ENCODE assay signal across 34 mouse cellular contexts in genomic region chr13:54400565-54401179, GRCm38 (mm10). TPM values are rescaled to one million over a fixed set of nuclear protein-coding genes. Genes with fewer than 3 reads are reported as not detected.
DNase-seq lines count a peak whose midpoint lies in the region; ATAC-seq and TF ChIP-seq lines count a peak whose summit lies in the region.
"Had no signal": no experiment of that assay in that cellular context is flagged by ENCODE, and none has a peak within 500 bp of the region (broad histone marks: within the 10 kb centered on the region; RNA-seq: fewer than 3 reads in every experiment).

No protein-coding gene starts in this region.

- no peak overlapping the region for H3K4me3 ChIP-seq in forebrain, embryonic 13.5 days
- no peak overlapping the region for H3K4me3 ChIP-seq in forebrain, embryonic 15.5 days
- no peak overlapping the region for H3K4me3 ChIP-seq in lung, embryonic 15.5 days
- no peak overlapping the region for H3K4me3 ChIP-seq in lung, postnatal 0 days (ENCODE audit: low read depth, low read length)
- no peak overlapping the region for H3K4me3 ChIP-seq in midbrain, embryonic 10.5 days
- no peak overlapping the region for H3K4me3 ChIP-seq in midbrain, embryonic 16.5 days (ENCODE audit: low read depth, low read length)
- H3K4me3 ChIP-seq: embryonic facial prominence, embryonic 12.5 days; heart, adult 2 months; heart, embryonic 12.5 days; hindbrain, embryonic 13.5 days; myocyte; neural tube, embryonic 12.5 days had no signal

- TF ChIP-seq CTCF in lung, postnatal 0 days (IDR thresholded peaks at IDR 0.05) = no peak

- peak overlapping the region; percentile 36; the same call in 1 of the 2 replicates for H3K27ac ChIP-seq in forebrain, embryonic 13.5 days
- H3K27ac ChIP-seq in forebrain, embryonic 15.5 days (replicated peaks) = no peak overlapping the region
- H3K27ac ChIP-seq in lung, embryonic 15.5 days = no peak overlapping the region
- no peak overlapping the region for H3K27ac ChIP-seq in lung, postnatal 0 days (ENCODE audit: low read length)
- H3K27ac ChIP-seq in midbrain, embryonic 10.5 days (replicated peaks) = 0 out of 2 replicates have a peak overlapping the region, but pooled peaks have one; percentile 35
- H3K27ac ChIP-seq in midbrain, embryonic 16.5 days (ENCODE audit: low read length) = no peak overlapping the region
- H3K27ac ChIP-seq: embryonic facial prominence, embryonic 12.5 days; heart, adult 2 months; hindbrain, embryonic 13.5 days; kidney, postnatal 0 days; liver, embryonic 14.5 days; macrophage; neural tube, embryonic 12.5 days; stomach, postnatal 0 days had no signal

- peaks cover 40% of the 10 kb centered on the region for H3K4me1 ChIP-seq in forebrain, embryonic 13.5 days
- peaks cover 23% of the 10 kb centered on the region for H3K4me1 ChIP-seq in forebrain, embryonic 15.5 days
- H3K4me1 ChIP-seq in lung, embryonic 15.5 days = peaks cover 22% of the 10 kb centered on the region
- H3K4me1 ChIP-seq in lung, postnatal 0 days (ENCODE audit: insufficient read depth, low read depth, low read length) = no peaks in the 10 kb centered on the region
- peaks cover 29% of the 10 kb centered on the region for H3K4me1 ChIP-seq in midbrain, embryonic 10.5 days
- peaks cover 18% of the 10 kb centered on the region for H3K4me1 ChIP-seq in midbrain, embryonic 16.5 days (ENCODE audit: control insufficient read depth, insufficient read depth, low read length)

- H3K4me2 ChIP-seq in forebrain, embryonic 13.5 days = no peak overlapping the region
- no peak overlapping the region for H3K4me2 ChIP-seq in forebrain, embryonic 15.5 days (replicated peaks)
- no peak overlapping the region for H3K4me2 ChIP-seq in lung, embryonic 15.5 days
- H3K4me2 ChIP-seq in lung, postnatal 0 days (replicated peaks; ENCODE audit: low read depth, low read length) = no peak overlapping the region
- no peak overlapping the region for H3K4me2 ChIP-seq in midbrain, embryonic 16.5 days (ENCODE audit: low read length)
- H3K4me2 ChIP-seq: embryonic facial prominence, embryonic 12.5 days; heart, embryonic 12.5 days; hindbrain, embryonic 13.5 days; midbrain, embryonic 11.5 days; neural tube, embryonic 12.5 days had no signal

- TF ChIP-seq EP300 in lung, postnatal 0 days (IDR thresholded peaks at IDR 0.05) = no peak

- 71% methylated on average over 7 of the region's 7 CpGs for WGBS in forebrain, embryonic 13.5 days
- WGBS in forebrain, embryonic 15.5 days = 71% methylated on average over 7 of the region's 7 CpGs
- WGBS in lung, embryonic 15.5 days = 26% methylated on average over 7 of the region's 7 CpGs
- WGBS in lung, postnatal 0 days = 34% methylated on average over 7 of the region's 7 CpGs
- 76% methylated on average over 7 of the region's 7 CpGs for WGBS in midbrain, embryonic 10.5 days
- 70% methylated on average over 7 of the region's 7 CpGs for WGBS in midbrain, embryonic 16.5 days

- H3K36me3 ChIP-seq in forebrain, embryonic 13.5 days (ENCODE audit: poor library complexity, severe bottlenecking) = no peaks in the 10 kb centered on the region
- H3K36me3 ChIP-seq in forebrain, embryonic 15.5 days = no peaks in the 10 kb centered on the region
- H3K36me3 ChIP-seq in lung, embryonic 15.5 days = no peaks in the 10 kb centered on the region
- H3K36me3 ChIP-seq in lung, postnatal 0 days (ENCODE audit: insufficient read depth, low read length) = no peaks in the 10 kb centered on the region
- H3K36me3 ChIP-seq in midbrain, embryonic 10.5 days = no peaks in the 10 kb centered on the region
- no peaks in the 10 kb centered on the region for H3K36me3 ChIP-seq in midbrain, embryonic 16.5 days (ENCODE audit: control insufficient read depth, insufficient read depth, low read length)
- H3K36me3 ChIP-seq: embryonic facial prominence, embryonic 12.5 days; heart, embryonic 12.5 days; hindbrain, embryonic 13.5 days; neural tube, embryonic 12.5 days had no signal

- H3K27me3 ChIP-seq in forebrain, embryonic 13.5 days = no peaks in the 10 kb centered on the region
- H3K27me3 ChIP-seq in forebrain, embryonic 15.5 days = no peaks in the 10 kb centered on the region
- H3K27me3 ChIP-seq in lung, embryonic 15.5 days = no peaks in the 10 kb centered on the region
- no peaks in the 10 kb centered on the region for H3K27me3 ChIP-seq in lung, postnatal 0 days (replicated peaks; ENCODE audit: insufficient read depth, low read length)
- H3K27me3 ChIP-seq in midbrain, embryonic 10.5 days (ENCODE audit: low read depth, poor library complexity, severe bottlenecking) = no peaks in the 10 kb centered on the region
- no peaks in the 10 kb centered on the region for H3K27me3 ChIP-seq in midbrain, embryonic 16.5 days (ENCODE audit: control insufficient read depth, insufficient read depth, low read depth, low read length)
- H3K27me3 ChIP-seq: embryonic facial prominence, embryonic 12.5 days; heart, embryonic 12.5 days; neural tube, embryonic 12.5 days had no signal

- ATAC-seq in forebrain, embryonic 13.5 days = no peak
- ATAC-seq in forebrain, embryonic 15.5 days (replicated peaks) = no peak
- ATAC-seq in lung, embryonic 15.5 days (ENCODE audit: borderline replicate concordance, extremely low read depth, low FRiP score, low TSS enrichment) = peak; percentile 55; the same call in 1 of the 2 replicates
- ATAC-seq in lung, postnatal 0 days = no peak
- ATAC-seq in midbrain, embryonic 16.5 days = no peak
- ATAC-seq: activated CD4-positive, CD25-positive, alpha-beta regulatory T cell, adult 4 months; CD4-positive, CD25-positive, alpha-beta regulatory T cell, adult 4 months; intestine, embryonic 16.5 days had no signal

- no peaks in the 10 kb centered on the region; the same call in 1 of the 2 replicates for H3K9me3 ChIP-seq in forebrain, embryonic 13.5 days (replicated peaks)
- H3K9me3 ChIP-seq in forebrain, embryonic 15.5 days = 0 out of 2 replicates have a peak, but pooled peaks cover 2% of the 10 kb centered on the region
- H3K9me3 ChIP-seq in lung, embryonic 15.5 days = no peaks in the 10 kb centered on the region
- no peaks in the 10 kb centered on the region for H3K9me3 ChIP-seq in lung, postnatal 0 days (ENCODE audit: low read length)
- no peaks in the 10 kb centered on the region; the same call in 1 of the 2 replicates for H3K9me3 ChIP-seq in midbrain, embryonic 10.5 days (replicated peaks)
- H3K9me3 ChIP-seq in midbrain, embryonic 16.5 days (replicated peaks; ENCODE audit: control insufficient read depth, low read length, poor library complexity, severe bottlenecking) = no peaks in the 10 kb centered on the region
- H3K9me3 ChIP-seq: embryonic facial prominence, embryonic 12.5 days; hindbrain, embryonic 13.5 days; neural tube, embryonic 12.5 days had no signal

- no peak overlapping the region for H3K9ac ChIP-seq in forebrain, embryonic 13.5 days
- no peak overlapping the region for H3K9ac ChIP-seq in forebrain, embryonic 15.5 days (replicated peaks)
- no peak overlapping the region for H3K9ac ChIP-seq in lung, embryonic 15.5 days
- no peak overlapping the region for H3K9ac ChIP-seq in lung, postnatal 0 days (replicated peaks; ENCODE audit: low read depth)
- no peak overlapping the region for H3K9ac ChIP-seq in midbrain, embryonic 16.5 days (ENCODE audit: low read depth, low read length)
- H3K9ac ChIP-seq: embryonic facial prominence, embryonic 12.5 days; heart, embryonic 12.5 days; hindbrain, embryonic 13.5 days; liver, embryonic 14.5 days; neural tube, embryonic 12.5 days had no signal

- no peak for DNase-seq in lung, postnatal 0 days (ENCODE audit: low spot score)
- no peak for DNase-seq in midbrain, embryonic 10.5 days (ENCODE audit: low spot score)
- DNase-seq in B cell, adult 2 months = no peak
- DNase-seq: adrenal gland, adult 2 months; adrenal gland, postnatal 36 days; cerebellum, adult 8-10 months; cerebellum, postnatal 25 days; embryo, embryonic 11 days; gastrocnemius, postnatal 10 days; heart, adult 2 months; heart, postnatal 4 days; kidney, adult 8-10 months; liver; right cerebral cortex, adult 18-20 months; spleen, adult 18-20 months; thymus, adult 18-20 months; thymus, postnatal 25 days had no signal

RNA-seq across cellular contexts. Expression of gene Cplx2, which starts 29.5 kb away (rescaled TPM):
- 20.0 and 22.8 TPM in 2 replicates for polyA plus RNA-seq in forebrain, embryonic 13.5 days (2015; fragmentation: Nextera tagmentation; extraction: Ambion mirVana)
- polyA plus RNA-seq in forebrain, embryonic 15.5 days (2015; fragmentation: Nextera tagmentation; extraction: Ambion mirVana) = 26.8 and 30.2 TPM in 2 replicates
- 5.4 and 5.6 TPM in 2 replicates for polyA plus RNA-seq in lung, embryonic 15.5 days (2015; fragmentation: Nextera tagmentation; extraction: Ambion mirVana)
- 3.0 and 3.1 TPM in 2 replicates for polyA plus RNA-seq in lung, postnatal 0 days (2015; fragmentation: Nextera tagmentation; extraction: Ambion mirVana)
- 9.9 and 15.3 TPM in 2 replicates for polyA plus RNA-seq in midbrain, embryonic 10.5 days (2016; fragmentation: Nextera tagmentation; extraction: Ambion mirVana)
- polyA plus RNA-seq in midbrain, embryonic 16.5 days (2015; fragmentation: Nextera tagmentation; extraction: Ambion mirVana) = 25.8 and 30.8 TPM in 2 replicates
- polyA plus RNA-seq: activated CD4-positive, CD25-positive, alpha-beta regulatory T cell, adult 4 months; CD4-positive, CD25-positive, alpha-beta regulatory T cell, adult 4 months; macrophage had no signal

Comparison
In these comparisons a context has a peak if more than half of its experiments do, and no peak if none do; other contexts are left out.
1. H3K27ac ChIP-seq: peak in forebrain, embryonic 13.5 days (single experiment) and midbrain, embryonic 10.5 days (single experiment); none in forebrain, embryonic 15.5 days (single experiment), lung, embryonic 15.5 days (single experiment), lung, postnatal 0 days (single experiment) and midbrain, embryonic 16.5 days (single experiment).